Mouse (Mus musculus) effector memory CD4-positive, alpha-beta T cell, adult 7 months (primary cell): ENCODE measurements around the gene Gm42417. TPM values are rescaled to one million over a fixed set of nuclear protein-coding genes. Genes with fewer than 3 reads are reported as not detected.

Experiments used
- polyA plus RNA-seq: library from polyadenylated mRNA; unstranded; fragments of 100-300 nt; shearing (Covaris generic); gene quantifications from one replicate; pipeline ENCODE4 v1.2.1, GENCODE M21; 2017

Gm42417 gene
- polyA plus RNA-seq = 1.9 TPM

DNA sequence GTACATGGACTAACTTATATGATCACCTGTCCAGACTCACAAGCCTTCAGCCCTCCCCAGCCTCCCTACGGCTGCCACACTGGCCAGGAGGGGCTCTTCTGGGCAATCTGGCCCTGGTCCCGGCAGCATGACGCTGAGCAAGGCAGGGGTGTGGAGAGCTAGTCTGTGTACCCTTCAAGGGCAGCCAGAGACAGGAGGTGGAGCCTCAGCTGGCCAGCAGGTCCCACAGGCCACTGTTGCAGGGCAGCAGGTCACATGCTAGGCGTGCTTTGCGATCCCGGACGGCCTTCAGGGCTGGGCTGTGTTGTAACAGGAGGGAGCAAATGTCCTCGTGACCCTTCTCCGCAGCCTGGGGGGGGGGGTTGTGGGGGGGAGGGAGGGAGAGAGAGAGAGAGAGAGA lies at the start of gene Gm42417:
Gm42417 (minus strand) TSS at position 244 of the 400 bp plus-strand sequence.

DNA sequence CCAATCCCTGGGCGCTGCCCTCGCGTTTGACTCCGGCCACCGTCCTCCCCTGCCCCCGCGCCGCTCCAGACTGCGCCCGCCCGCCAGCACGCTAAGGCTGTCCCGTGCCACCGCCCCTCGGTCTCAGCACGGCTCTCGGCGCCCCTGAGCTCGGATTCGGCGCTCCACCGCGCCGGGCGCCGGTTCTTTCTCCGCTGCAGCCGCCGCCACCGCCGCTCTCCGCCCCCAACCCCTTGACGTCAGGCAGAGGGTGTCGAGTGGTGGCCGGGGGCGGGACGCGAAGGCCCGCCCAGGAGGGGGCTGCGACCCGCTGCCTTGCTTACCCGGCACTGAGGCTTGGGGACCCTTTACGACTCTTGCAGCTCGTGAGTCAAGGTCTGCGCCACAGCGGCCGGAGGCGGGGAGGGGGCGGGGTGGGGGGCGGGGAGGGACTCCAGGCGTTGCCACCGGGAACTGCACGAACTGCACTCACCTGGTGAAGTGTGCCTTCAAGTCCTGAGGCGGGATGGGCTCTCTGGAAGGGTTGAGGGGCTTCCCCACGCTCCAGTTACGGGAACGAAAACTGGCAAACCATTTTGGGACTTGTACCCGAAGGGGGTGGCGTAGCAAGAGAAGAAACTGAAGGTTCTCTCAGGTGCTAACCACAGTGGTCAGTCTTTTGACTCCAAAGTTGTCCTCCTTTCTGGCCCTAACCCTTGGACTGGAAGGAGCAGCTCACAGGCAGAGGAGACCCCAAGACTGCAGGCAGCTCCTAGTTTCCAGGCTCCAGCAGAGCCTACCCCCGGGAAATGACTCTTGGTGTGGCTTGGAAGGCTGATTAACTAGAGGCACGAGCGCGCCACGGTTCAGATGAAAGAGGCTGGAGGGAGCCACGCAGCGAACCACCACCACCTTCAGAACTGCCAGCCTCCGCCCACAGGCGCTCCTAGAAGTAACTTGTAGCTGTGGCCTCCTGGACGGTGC lies 19.1 kb upstream of the Gm42417 start, which contains the start of gene Sema4c:
Sema4c (minus strand) TSS at position 319 of the 963 bp plus-strand sequence.

GRCm38 (mm10) chr1:36546888-36547471 lies 7.8 kb upstream of the Gm42417 start, which contains the start of gene Ankrd39:
Ankrd39 (minus strand) TSS chr1:36547445.

DNA sequence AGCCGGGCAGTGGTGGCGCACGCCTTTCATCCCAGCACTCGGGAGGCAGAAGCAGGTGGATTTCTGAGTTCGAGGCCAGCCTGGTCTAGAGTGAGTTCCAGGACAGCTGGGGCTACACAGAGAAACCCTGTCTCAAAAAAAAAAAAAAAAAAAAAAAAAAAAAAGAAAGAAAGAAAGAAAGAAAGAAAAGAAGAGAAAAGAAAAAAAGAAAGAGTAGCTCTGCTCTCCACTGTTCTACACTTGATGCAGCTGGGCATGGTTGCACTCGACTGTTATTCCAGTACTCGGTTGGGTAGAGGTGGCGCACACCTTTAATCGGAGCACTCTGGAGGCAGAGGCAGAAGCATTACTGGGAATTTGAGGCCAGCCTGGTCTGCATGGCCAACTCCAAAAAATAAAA lies 2.4 kb downstream of the Gm42417 start, which contains the start of gene Ankrd23:
Ankrd23 (minus strand) TSS at position 101 of the 400 bp plus-strand sequence.

GRCm38 (mm10) chr1:36511289-36512021 lies 27.8 kb downstream of the Gm42417 start, which contains the start of gene Cnnm3:
Cnnm3 (plus strand) TSS chr1:36511867.

Other genes starting within 250 kb of the Gm42417 start
- 674 TPM for gene Arid5a, start 231.7 kb downstream of the Gm42417 start, polyA plus RNA-seq
- gene Kansl3, start 170.2 kb downstream of the Gm42417 start, polyA plus RNA-seq = 65.8 TPM
- gene Fer1l5, start 167.1 kb downstream of the Gm42417 start, polyA plus RNA-seq = 1.0 TPM
- 23.5 TPM for gene Lman2l, start 94.2 kb downstream of the Gm42417 start, polyA plus RNA-seq
- 6.1 TPM for gene Cnnm4, start 67.8 kb downstream of the Gm42417 start, polyA plus RNA-seq
- gene Cnnm3, start 27.6 kb downstream of the Gm42417 start, polyA plus RNA-seq = 25.3 TPM
- gene Ankrd23, start 2.5 kb downstream of the Gm42417 start, polyA plus RNA-seq = 14.7 TPM
- gene Ankrd39, start 8.0 kb upstream of the Gm42417 start, polyA plus RNA-seq = 23.1 TPM
- gene Sema4c, start 18.9 kb upstream of the Gm42417 start, polyA plus RNA-seq = 0.78 TPM
- gene Fam178b, start 143.8 kb upstream of the Gm42417 start, polyA plus RNA-seq = 0.23 TPM
- gene Cox5b, start 152.0 kb upstream of the Gm42417 start, polyA plus RNA-seq = 424 TPM
- gene 4933424G06Rik, start 170.7 kb upstream of the Gm42417 start, polyA plus RNA-seq = not detected
- 62.8 TPM for gene Actr1b, start 175.0 kb upstream of the Gm42417 start, polyA plus RNA-seq
- 160 TPM for gene Zap70, start 222.4 kb upstream of the Gm42417 start, polyA plus RNA-seq